Mouse (Mus musculus): Measurements from ENCODE around the gene Pld6.
"Not testable (repeated sequence)": the region's sequence is repeated elsewhere in the genome, so short reads cannot be mapped to it uniquely, and the experiment has no call there.

Pld6 gene

GRCm38 (mm10) chr11:59746614-59747013 lies 40.8 kb downstream of the Pld6 start:
- peak; percentile 12 for DNase-seq (ENCODE audit: low read depth, low spot score)

- no peak for DNase-seq (ENCODE audit: low read depth, low spot score)
Measured at GRCm38 (mm10) chr11:59745851-59746250, 41.6 kb downstream of the Pld6 start.

- no peak for DNase-seq (ENCODE audit: low read depth, low spot score)
Measured at GRCm38 (mm10) chr11:59744374-59744773, 43.1 kb downstream of the Pld6 start.

- DNase-seq (ENCODE audit: low read depth, low spot score) = no peak
Measured at GRCm38 (mm10) chr11:59743712-59744111, 43.7 kb downstream of the Pld6 start.

GRCm38 (mm10) chr11:59743307-59743706 lies 44.1 kb downstream of the Pld6 start:
- DNase-seq (ENCODE audit: low read depth, low spot score) = no peak

GRCm38 (mm10) chr11:59741915-59742314 lies 45.5 kb downstream of the Pld6 start:
- DNase-seq (ENCODE audit: low read depth, low spot score) = no peak

- no peak for DNase-seq (ENCODE audit: low read depth, low spot score)
Measured at GRCm38 (mm10) chr11:59739996-59740395, 47.4 kb downstream of the Pld6 start.

- no peak for DNase-seq (ENCODE audit: low read depth, low spot score)
Measured at GRCm38 (mm10) chr11:59737250-59737649, 50.2 kb downstream of the Pld6 start.

GRCm38 (mm10) chr11:59735938-59736337 lies 51.5 kb downstream of the Pld6 start:
- DNase-seq (ENCODE audit: low read depth, low spot score) = not testable (repeated sequence)

- no peak for DNase-seq (ENCODE audit: low read depth, low spot score)
Measured at GRCm38 (mm10) chr11:59734335-59734734, 53.1 kb downstream of the Pld6 start.

Measured in brain, embryonic 18.5 days (tissue).